Mouse (Mus musculus) hindbrain, embryonic 11.5 days (tissue): ENCODE results near the gene Bmp7. TPM values are rescaled to one million over a fixed set of nuclear protein-coding genes. Genes with fewer than 3 reads are reported as not detected.
A peak's percentile ranks its signal among the peaks of the same experiment; 100 is the strongest.

Source experiments
- ATAC-seq: fragments of 200-750 bp; cut with Nextera tagmentation; 2 replicates; pipeline ENCODE4 v1.8.0; 2017; ENCODE audit warnings: mild to moderate bottlenecking, moderate TSS enrichment, moderate library complexity; ENCODE audit not compliant: low FRiP score
- DNase-seq: peaks from one replicate; pipeline ENCODE4 v3.0.0-alpha.2; 2015; ENCODE audit warnings: low spot score
- H3K27ac ChIP-seq: fragments of 300-500 bp; sonication (generic); 2 replicates; pipeline ENCODE4 v1.5.1; 2014; ENCODE audit warnings: mild to moderate bottlenecking, low read depth, low read length
- H3K27me3 ChIP-seq: fragments of 300-500 bp; sonication (generic); 2 replicates; pipeline ENCODE4 v1.6.1; 2014; ENCODE audit warnings: mild to moderate bottlenecking, low read length, moderate library complexity, mixed read lengths; ENCODE audit not compliant: control insufficient read depth, insufficient read depth
- H3K36me3 ChIP-seq: fragments of 300-500 bp; sonication (generic); 2 replicates; pipeline ENCODE4 v1.6.1; 2014; ENCODE audit warnings: mild to moderate bottlenecking, low read length, moderate library complexity, mixed read lengths; ENCODE audit not compliant: control insufficient read depth, insufficient read depth
- H3K4me1 ChIP-seq: fragments of 300-500 bp; sonication (generic); replicated peaks from 2 replicates; pipeline ENCODE4 v1.6.1; 2014; ENCODE audit warnings: low read length, mixed read lengths; ENCODE audit not compliant: control insufficient read depth, insufficient read depth
- H3K4me2 ChIP-seq: fragments of 300-500 bp; sonication (generic); replicated peaks from 2 replicates; pipeline ENCODE4 v1.6.1; 2014; ENCODE audit warnings: mild to moderate bottlenecking, low read depth, low read length
- H3K4me3 ChIP-seq: fragments of 300-500 bp; sonication (generic); 2 replicates; pipeline ENCODE4 v1.5.1; 2014; ENCODE audit warnings: low read depth, low read length
- H3K9ac ChIP-seq: fragments of 300-500 bp; sonication (generic); 2 replicates; pipeline ENCODE4 v1.6.1; 2014; ENCODE audit warnings: low read depth, low read length
- H3K9me3 ChIP-seq: fragments of 300-500 bp; sonication (generic); 2 replicates; pipeline ENCODE4 v1.6.1; 2016; ENCODE audit warnings: low read length; ENCODE audit not compliant: control insufficient read depth
- WGBS: fragments of 180-500 bp; shearing (Covaris S2); extraction: QIAGEN DNeasy Blood & Tissue Kit; methylation state at CpG from one replicate; pipeline ENCODE4 v1.1.7; 2014; 5-methylcytosine and 5-hydroxymethylcytosine counted together
- polyA plus RNA-seq: library from polyadenylated mRNA; unstranded; fragments of >200 nt; fragmentation: Nextera tagmentation; extraction: Ambion mirVana; gene quantifications from 2 replicates; pipeline ENCODE4 v1.2.1, GENCODE M21; 2014

The Bmp7 gene
- polyA plus RNA-seq, 1 experiment from 2014 or later, result 16.6 TPM

DNA sequence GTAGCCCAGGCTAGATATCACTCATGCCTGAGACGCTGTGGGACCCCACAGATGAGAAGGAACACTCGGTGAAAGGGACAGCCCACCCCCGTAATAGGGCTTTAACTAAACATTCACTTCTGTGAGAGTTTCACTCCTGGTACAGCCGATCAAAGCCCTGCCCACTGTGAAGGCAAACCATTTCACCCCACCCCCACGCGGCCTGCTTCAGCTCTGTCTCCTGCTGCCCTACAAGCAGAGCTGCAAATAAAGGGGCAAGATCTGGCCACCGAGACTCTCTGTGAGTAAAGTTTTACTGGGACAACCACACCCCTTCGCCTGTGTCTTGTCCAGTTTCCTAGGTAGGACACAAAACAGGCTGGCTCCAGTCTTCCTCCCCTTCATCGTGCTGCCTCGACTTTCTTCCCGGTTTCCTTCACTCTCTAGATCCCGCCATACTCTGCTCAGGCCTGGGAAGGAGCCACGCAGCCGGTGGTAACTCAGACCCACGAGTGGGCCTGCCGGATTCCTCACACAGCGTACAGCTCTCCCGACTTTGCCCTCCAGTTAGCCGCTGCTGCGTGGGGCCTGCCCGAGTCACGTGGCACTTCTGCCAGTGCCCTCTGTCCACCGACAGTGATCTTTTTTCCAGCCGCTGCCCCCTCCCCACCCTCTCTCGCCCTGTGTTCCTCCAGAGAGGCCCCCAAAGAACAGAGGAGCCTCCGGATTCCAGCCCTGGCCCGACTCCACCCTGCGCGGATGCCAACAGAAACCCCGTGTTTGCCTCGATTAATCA lies 94.4 kb downstream of the Bmp7 start:
- no peaks in the 10 kb centered on the region for H3K4me1 ChIP-seq
- no peak overlapping the region for H3K27ac ChIP-seq
- H3K9ac ChIP-seq, result no peak overlapping the region
- DNase-seq (no peak), ATAC-seq (no peak)
- no peak overlapping the region for H3K4me3 ChIP-seq
- H3K36me3 ChIP-seq, result no peaks in the 10 kb centered on the region
- no peaks in the 10 kb centered on the region for H3K27me3 ChIP-seq
- H3K4me2 ChIP-seq, result no peak overlapping the region
- H3K9me3 ChIP-seq, result no peaks in the 10 kb centered on the region
- 59% methylated on average over 31 of the region's 31 CpGs for WGBS

DNA sequence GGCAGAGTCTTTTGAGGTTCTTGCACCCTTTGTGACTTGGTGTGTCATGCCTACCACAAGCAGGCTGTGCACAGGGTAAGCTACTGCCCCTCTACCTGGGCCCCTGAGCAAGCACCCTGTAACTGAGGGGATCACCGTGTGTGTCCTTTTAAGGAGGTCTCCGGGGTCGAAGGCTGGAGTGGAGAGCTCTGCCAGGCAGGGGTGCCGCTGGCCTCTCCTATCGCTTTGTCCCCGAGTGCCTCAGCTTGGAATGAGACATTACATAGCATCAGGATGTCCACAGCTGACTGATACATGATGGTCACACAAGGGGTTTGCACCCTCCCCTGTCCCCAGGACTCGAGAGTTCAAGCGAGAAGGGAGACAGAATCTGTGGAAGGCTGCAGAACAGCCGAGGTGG lies 96.2 kb downstream of the Bmp7 start:
- DNase-seq, result no peak
- no peak for ATAC-seq
- Histone ChIP-seq H3K27ac (no peak overlapping the region), H3K4me1 (no peaks in the 10 kb centered on the region), H3K4me3 (no peak overlapping the region), H3K9ac (no peak overlapping the region), H3K9me3 (no peaks in the 10 kb centered on the region), H3K36me3 (no peaks in the 10 kb centered on the region), H3K4me2 (no peak overlapping the region), H3K27me3 (no peaks in the 10 kb centered on the region)
- WGBS, result 81% methylated on average over 9 of the region's 9 CpGs

DNA sequence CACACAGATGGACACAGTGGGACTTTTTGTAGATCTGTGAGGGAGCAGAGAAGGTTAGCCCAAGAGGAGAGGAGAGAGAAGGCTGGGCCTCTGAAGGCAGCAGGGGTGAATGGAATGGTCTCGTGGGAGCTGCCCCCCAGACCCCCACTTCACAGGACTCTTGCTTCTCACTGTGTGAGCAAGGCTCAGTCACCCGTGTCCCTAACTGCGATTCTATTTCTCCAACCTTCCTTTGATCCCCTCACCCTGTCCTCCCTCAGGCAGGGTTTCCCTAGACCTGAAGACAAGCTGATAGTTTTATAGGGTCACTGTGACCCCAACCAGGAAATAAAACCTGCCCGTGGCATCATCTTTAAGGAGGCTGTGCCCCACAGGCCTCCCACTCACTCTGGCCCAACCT lies 97.8 kb downstream of the Bmp7 start:
- DNase-seq (no peak), ATAC-seq (no peak)
- H3K4me2 ChIP-seq, result no peak overlapping the region
- no peak overlapping the region for H3K27ac ChIP-seq
- no peaks in the 10 kb centered on the region for H3K9me3 ChIP-seq
- H3K4me3 ChIP-seq, result no peak overlapping the region
- H3K36me3 ChIP-seq, result no peaks in the 10 kb centered on the region
- 68% methylated on average over 4 of the region's 4 CpGs for WGBS
- no peaks in the 10 kb centered on the region for H3K4me1 ChIP-seq
- H3K27me3 ChIP-seq, result no peaks in the 10 kb centered on the region
- no peak overlapping the region for H3K9ac ChIP-seq

DNA sequence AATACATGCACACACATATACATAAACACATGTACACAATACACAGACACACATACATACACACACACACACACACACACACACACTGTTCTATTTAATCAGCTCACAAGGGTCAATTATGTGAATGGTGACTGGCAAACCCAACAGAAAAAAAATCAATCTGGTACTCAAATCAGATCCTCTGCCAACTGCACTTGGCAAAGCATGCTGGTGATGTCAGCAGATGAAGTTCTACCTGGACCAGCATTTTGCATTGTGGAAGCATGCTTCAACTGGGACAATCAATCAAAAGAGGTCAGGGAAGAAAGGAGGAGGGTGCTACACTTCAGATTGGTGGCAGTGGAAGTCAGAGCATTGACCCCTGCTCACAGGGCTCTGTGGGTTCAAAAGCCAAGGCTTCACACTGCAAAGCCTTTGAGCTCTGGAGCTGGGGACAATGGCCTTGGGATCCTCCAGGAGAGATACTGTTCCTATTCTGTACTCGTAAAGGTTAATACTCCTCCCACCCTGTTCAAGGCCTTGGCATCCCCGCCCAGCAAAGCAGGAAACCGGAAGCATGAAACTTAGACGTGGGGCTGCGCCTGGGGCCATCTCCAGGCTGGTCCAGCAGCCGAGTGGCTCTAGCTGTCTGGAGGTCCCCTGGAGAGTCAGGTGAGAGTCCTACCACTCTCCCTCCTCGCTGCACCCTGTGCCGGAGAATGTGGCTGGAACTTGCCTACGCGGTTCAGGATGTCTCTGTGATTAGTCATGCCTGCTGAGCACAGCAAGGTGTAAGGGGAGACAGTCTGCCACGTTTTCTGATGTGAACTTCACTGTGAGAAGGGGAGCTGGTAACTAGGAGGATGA lies 99.0 kb downstream of the Bmp7 start:
- DNase-seq, result no peak
- H3K4me1 ChIP-seq, result no peaks in the 10 kb centered on the region
- no peak overlapping the region for H3K9ac ChIP-seq
- no peaks in the 10 kb centered on the region for H3K27me3 ChIP-seq
- H3K27ac ChIP-seq, result no peak overlapping the region
- no peak for ATAC-seq
- no peaks in the 10 kb centered on the region for H3K36me3 ChIP-seq
- 55% methylated on average over 11 of the region's 11 CpGs for WGBS
- H3K9me3 ChIP-seq, result no peaks in the 10 kb centered on the region
- no peak overlapping the region for H3K4me3 ChIP-seq
- H3K4me2 ChIP-seq, result no peak overlapping the region

DNA sequence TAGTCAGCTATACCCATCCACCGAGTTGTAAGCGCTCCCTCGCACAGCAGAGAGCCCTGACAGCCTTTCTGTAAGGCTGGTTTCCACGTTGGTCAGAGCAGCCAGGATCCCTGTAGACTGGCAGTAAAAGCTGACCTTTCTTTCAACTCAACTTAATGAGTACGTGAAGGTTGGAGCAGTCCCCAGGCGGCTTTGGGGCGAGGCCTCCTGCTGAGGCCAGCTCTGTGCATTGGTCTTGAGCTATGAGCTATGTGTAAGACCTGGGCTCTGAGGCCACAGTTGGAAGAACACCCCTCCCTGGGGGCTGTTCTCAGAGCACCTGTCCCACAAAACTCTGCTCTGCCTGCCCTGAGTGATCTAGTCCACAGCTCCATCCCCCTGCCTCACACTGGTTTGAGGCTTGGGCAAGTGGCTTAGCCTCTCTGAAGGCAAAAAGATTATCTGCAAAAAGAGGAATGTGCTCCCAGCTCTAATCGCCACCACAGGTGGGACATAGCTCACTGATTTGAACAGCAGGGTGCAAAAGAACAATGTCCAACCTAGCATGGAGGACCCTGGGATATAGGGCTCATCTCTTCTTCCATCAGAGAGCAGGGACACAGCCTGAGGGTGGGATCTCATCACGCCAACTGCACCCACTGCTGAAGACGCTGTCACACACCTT lies 100.7 kb downstream of the Bmp7 start:
- H3K27ac ChIP-seq, result no peak overlapping the region
- no peak for DNase-seq
- H3K27me3 ChIP-seq, result no peaks in the 10 kb centered on the region
- 37% methylated on average over 10 of the region's 10 CpGs for WGBS
- no peaks in the 10 kb centered on the region for H3K9me3 ChIP-seq
- no peak for ATAC-seq
- no peak overlapping the region for H3K4me2 ChIP-seq
- H3K36me3 ChIP-seq, result no peaks in the 10 kb centered on the region
- no peaks in the 10 kb centered on the region for H3K4me1 ChIP-seq
- no peak overlapping the region for H3K9ac ChIP-seq
- no peak overlapping the region for H3K4me3 ChIP-seq

- no peak overlapping the region for H3K27ac ChIP-seq
- H3K4me2 ChIP-seq, result no peak overlapping the region
- no peak overlapping the region for H3K9ac ChIP-seq
- no peak overlapping the region for H3K4me3 ChIP-seq
- WGBS, result 93% methylated on average over 6 of the region's 6 CpGs
- no peaks in the 10 kb centered on the region for H3K27me3 ChIP-seq
- no peaks in the 10 kb centered on the region for H3K4me1 ChIP-seq
- ATAC-seq (no peak), DNase-seq (no peak)
- H3K36me3 ChIP-seq, result no peaks in the 10 kb centered on the region
- no peaks in the 10 kb centered on the region for H3K9me3 ChIP-seq
These were observed 103.6 kb downstream of the Bmp7 start for GRCm38 (mm10) chr2:172836516-172836915.

DNA sequence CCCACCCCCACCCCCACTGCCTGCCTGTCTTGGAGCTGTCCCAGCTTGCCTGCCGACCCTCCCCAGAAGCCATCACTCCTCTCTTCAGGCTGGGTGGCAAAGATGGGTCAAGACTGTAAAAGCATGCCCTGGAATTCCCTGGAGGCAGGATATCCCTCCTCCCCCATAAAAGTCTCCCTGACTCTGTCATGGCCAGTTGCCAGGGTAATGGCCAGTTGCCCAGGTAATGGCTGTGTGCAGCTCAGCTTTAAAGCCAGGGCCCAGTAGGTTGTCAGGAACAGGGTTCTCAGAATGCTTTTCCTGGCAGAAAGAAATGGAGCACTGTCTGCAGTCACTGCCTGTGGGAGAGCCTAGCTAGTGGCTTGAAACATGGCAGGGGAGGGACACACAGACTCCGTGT lies 106.9 kb downstream of the Bmp7 start:
- ATAC-seq (no peak), DNase-seq (no peak)
- H3K27ac ChIP-seq, result no peak overlapping the region
- no peaks in the 10 kb centered on the region for H3K27me3 ChIP-seq
- no peaks in the 10 kb centered on the region for H3K4me1 ChIP-seq
- H3K9ac ChIP-seq, result no peak overlapping the region
- WGBS, result 29% methylated on average over 2 of the region's 2 CpGs
- H3K4me3 ChIP-seq, result no peak overlapping the region
- no peak overlapping the region for H3K4me2 ChIP-seq
- H3K36me3 ChIP-seq, result no peaks in the 10 kb centered on the region
- no peaks in the 10 kb centered on the region for H3K9me3 ChIP-seq

DNA sequence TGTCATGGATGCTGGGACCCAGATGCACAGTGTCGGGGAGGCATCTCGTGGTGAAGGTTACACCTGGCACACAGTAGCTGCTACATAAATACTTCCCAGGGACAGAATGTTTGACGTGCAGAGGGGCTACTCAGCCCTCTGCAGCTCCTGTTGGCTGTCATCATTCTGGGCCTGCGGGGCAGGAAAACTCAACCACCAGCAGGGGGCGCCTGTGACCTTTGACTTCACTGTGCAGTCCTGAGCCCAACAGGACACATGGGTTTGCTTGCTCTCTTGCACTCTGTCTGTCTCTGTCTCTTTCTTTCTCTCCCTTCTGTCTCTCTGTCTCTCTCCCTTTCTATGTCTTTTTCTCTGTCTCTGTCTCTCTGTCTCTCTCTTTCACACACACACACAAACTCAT lies 108.4 kb downstream of the Bmp7 start:
- H3K36me3 ChIP-seq, result no peaks in the 10 kb centered on the region
- H3K27me3 ChIP-seq, result no peaks in the 10 kb centered on the region
- DNase-seq, result peak; percentile 88
- H3K9ac ChIP-seq, result no peak overlapping the region
- WGBS, result 28% methylated on average over 5 of the region's 5 CpGs
- no peak overlapping the region for H3K27ac ChIP-seq
- H3K4me2 ChIP-seq, result no peak overlapping the region
- no peak overlapping the region for H3K4me3 ChIP-seq
- H3K9me3 ChIP-seq, result no peaks in the 10 kb centered on the region
- H3K4me1 ChIP-seq, result no peaks in the 10 kb centered on the region
- ATAC-seq, result peak; percentile 75
